Mouse (Mus musculus) E14TG2a.4 (cell line): Measurements from ENCODE around the gene Extl2.

ENCODE experiments used
- H3K27me3 ChIP-seq: 2 replicates; pipeline ENCODE4 v1.6.1; 2014; ENCODE audit warnings: low read length, control low read depth; ENCODE audit not compliant: insufficient read depth
- H3K36me3 ChIP-seq: 2 replicates; pipeline ENCODE4 v1.6.1; 2014; ENCODE audit warnings: low read length, control low read depth; ENCODE audit not compliant: insufficient read depth
- H3K4me1 ChIP-seq: replicated peaks from 2 replicates; pipeline ENCODE4 v1.6.1; 2014; ENCODE audit warnings: low read depth, low read length, control low read depth
- H3K4me3 ChIP-seq: replicated peaks from 2 replicates; pipeline ENCODE4 v1.5.1; 2014; ENCODE audit warnings: mild to moderate bottlenecking, low read length
- H3K9me3 ChIP-seq: 2 replicates; pipeline ENCODE4 v1.6.1; 2014; ENCODE audit warnings: low read length, control low read depth
- CTCF ChIP-seq: conservative IDR thresholded peaks from 2 replicates; pipeline ENCODE4 v1.5.1; 2014; ENCODE audit warnings: low read length
- NANOG ChIP-seq: IDR thresholded peaks from 2 replicates; pipeline ENCODE4 v1.6.1; 2014; ENCODE audit warnings: borderline replicate concordance, low read length, mixed read lengths
- POU5F1 ChIP-seq: IDR thresholded peaks from 2 replicates; pipeline ENCODE4 v1.6.1; 2014; ENCODE audit warnings: low read length, borderline replicate concordance

Gene Extl2

GRCm38 (mm10) chr3:116040776-116041175, 33.5 kb downstream of the Extl2 start:
- peaks cover 7% of the 10 kb centered on the region; the same call in 1 of the 2 replicates for H3K9me3 ChIP-seq
- no peaks in the 10 kb centered on the region for H3K4me1 ChIP-seq
- no peaks in the 10 kb centered on the region for H3K27me3 ChIP-seq
- no peak overlapping the region for H3K4me3 ChIP-seq
- H3K36me3 ChIP-seq: no peaks in the 10 kb centered on the region
- no peak for TF ChIP-seq POU5F1
- TF ChIP-seq CTCF: no peak
- no peak for TF ChIP-seq NANOG

DNA sequence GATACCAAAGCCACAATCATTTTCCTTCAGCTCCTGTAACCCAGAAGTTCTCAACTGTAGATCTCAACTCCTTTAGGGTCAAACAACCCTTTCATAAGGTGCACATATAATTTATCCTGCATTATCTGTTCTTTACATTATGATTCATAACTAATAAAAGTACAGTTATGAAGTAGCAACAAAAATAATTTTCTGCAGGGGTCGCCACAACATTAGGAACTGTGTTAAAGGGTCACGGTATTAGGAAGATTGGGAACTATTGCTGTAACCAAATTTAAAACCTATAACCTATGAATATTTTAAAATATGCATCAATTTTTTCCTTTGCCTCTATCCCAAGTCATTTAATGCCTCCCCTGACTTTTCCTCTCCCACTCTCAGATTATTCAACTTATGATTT, 38.7 kb downstream of the Extl2 start:
- Histone ChIP-seq H3K27me3 (no peaks in the 10 kb centered on the region), H3K4me1 (no peaks in the 10 kb centered on the region), H3K9me3 (no peaks in the 10 kb centered on the region), H3K4me3 (no peak overlapping the region), H3K36me3 (no peaks in the 10 kb centered on the region)
- TF ChIP-seq POU5F1 (no peak), NANOG (no peak), CTCF (no peak)

DNA sequence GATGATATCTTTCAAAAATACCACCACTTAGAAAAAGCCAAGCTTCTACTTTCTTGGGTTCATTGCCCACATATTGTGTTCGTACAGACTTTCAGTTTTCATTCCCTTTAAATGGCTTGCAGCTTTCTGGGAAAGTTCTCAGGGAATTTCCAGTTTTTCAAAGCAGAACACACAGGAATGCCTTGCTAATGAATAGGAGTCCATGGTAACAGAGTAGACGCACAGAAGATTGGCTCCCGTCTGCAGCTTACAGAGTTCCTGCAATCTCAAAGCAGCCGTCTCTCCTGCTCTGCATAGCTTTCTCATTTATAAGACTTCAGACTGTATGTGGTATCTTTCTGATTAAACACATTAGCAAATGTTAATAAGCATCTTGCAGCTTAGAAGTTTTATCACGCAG, 39.8 kb downstream of the Extl2 start:
- Histone ChIP-seq H3K36me3 (no peaks in the 10 kb centered on the region), H3K4me1 (no peaks in the 10 kb centered on the region), H3K4me3 (no peak overlapping the region), H3K27me3 (no peaks in the 10 kb centered on the region), H3K9me3 (no peaks in the 10 kb centered on the region)
- no peak for TF ChIP-seq POU5F1
- TF ChIP-seq CTCF: no peak
- TF ChIP-seq NANOG: no peak

DNA sequence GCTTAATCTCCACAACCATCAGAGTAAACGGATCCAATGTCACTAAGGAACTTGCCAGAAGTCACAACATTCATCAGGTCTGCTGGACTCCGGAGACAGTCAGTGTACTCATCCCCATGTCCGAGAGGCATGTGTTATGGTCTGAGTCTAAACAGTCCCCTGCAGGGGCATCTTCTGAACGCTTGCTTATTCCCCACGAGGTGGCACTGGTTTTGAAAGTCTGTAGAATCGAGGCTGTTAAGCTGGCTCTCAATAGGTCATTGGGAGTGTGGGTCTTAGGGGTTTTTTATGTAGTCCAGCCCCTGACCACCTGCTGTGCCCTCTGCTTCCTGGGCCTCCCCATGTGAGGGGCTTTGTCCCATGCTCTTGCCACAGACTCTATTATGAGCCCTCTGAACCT, 49.8 kb downstream of the Extl2 start:
- TF ChIP-seq CTCF (no peak), POU5F1 (no peak), NANOG (no peak)
- H3K4me1 ChIP-seq: no peaks in the 10 kb centered on the region
- no peak overlapping the region for H3K4me3 ChIP-seq
- no peaks in the 10 kb centered on the region for H3K27me3 ChIP-seq
- H3K36me3 ChIP-seq: no peaks in the 10 kb centered on the region
- H3K9me3 ChIP-seq: no peaks in the 10 kb centered on the region

GRCm38 (mm10) chr3:116060320-116060719, 53.1 kb downstream of the Extl2 start:
- no peaks in the 10 kb centered on the region for H3K4me1 ChIP-seq
- no peaks in the 10 kb centered on the region for H3K27me3 ChIP-seq
- H3K36me3 ChIP-seq: no peaks in the 10 kb centered on the region
- TF ChIP-seq POU5F1 (no peak), CTCF (no peak), NANOG (no peak)
- H3K4me3 ChIP-seq: no peak overlapping the region
- H3K9me3 ChIP-seq: no peaks in the 10 kb centered on the region

- Histone ChIP-seq H3K27me3 (no peaks in the 10 kb centered on the region), H3K9me3 (no peaks in the 10 kb centered on the region), H3K4me3 (no peak overlapping the region), H3K36me3 (no peaks in the 10 kb centered on the region), H3K4me1 (no peaks in the 10 kb centered on the region)
- no peak for TF ChIP-seq POU5F1
- TF ChIP-seq CTCF: no peak
- TF ChIP-seq NANOG: no peak
These were observed 54.9 kb downstream of the Extl2 start for GRCm38 (mm10) chr3:116062141-116062540.

- H3K4me1 ChIP-seq: no peaks in the 10 kb centered on the region
- H3K4me3 ChIP-seq: no peak overlapping the region
- no peak for TF ChIP-seq POU5F1
- no peak for TF ChIP-seq NANOG
- H3K36me3 ChIP-seq: no peaks in the 10 kb centered on the region
- no peaks in the 10 kb centered on the region for H3K9me3 ChIP-seq
- H3K27me3 ChIP-seq: no peaks in the 10 kb centered on the region
These were observed 65.3 kb downstream of the Extl2 start for GRCm38 (mm10) chr3:116072584-116072983.

- TF ChIP-seq NANOG (no peak), POU5F1 (no peak), CTCF (no peak)
These were observed 69.5 kb downstream of the Extl2 start for GRCm38 (mm10) chr3:116076739-116077138.

DNA sequence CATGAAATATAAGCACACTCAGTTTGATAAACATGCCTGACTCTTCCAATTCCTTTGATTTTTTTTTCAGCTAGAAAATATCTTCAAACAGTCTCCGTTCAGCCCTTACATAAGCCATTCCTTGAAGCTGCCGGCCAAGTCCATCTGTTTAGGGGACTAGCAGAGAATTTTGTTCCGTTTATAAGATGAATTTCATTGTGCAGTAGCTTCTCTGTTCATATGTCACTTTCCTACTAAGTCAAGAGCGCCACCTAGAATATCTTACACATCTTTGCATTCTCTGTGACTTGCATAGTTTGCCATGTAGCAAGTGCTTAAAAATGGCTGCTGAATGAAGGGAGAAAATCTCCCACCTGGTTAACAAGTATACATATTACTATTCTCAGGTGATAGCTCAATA, 71.2 kb downstream of the Extl2 start:
- TF ChIP-seq CTCF: no peak
- no peak for TF ChIP-seq POU5F1
- TF ChIP-seq NANOG: no peak
- Histone ChIP-seq H3K4me1 (no peaks in the 10 kb centered on the region), H3K9me3 (no peaks in the 10 kb centered on the region), H3K36me3 (no peaks in the 10 kb centered on the region), H3K27me3 (no peaks in the 10 kb centered on the region), H3K4me3 (no peak overlapping the region)

More at GRCm38 (mm10) chr3:116076739-116077138, 69.5 kb downstream of the Extl2 start:
- H3K27me3 ChIP-seq: no peaks in the 10 kb centered on the region
- H3K9me3 ChIP-seq: no peaks in the 10 kb centered on the region
- no peaks in the 10 kb centered on the region for H3K36me3 ChIP-seq
- no peak overlapping the region for H3K4me3 ChIP-seq
- H3K4me1 ChIP-seq: no peaks in the 10 kb centered on the region
